Mouse (Mus musculus) spleen, adult 2 months (tissue): ENCODE results near the gene Ptpn4.

Source experiments
- CTCF ChIP-seq: fragments of 200-500 bp; IDR thresholded peaks from 2 replicates; pipeline ENCODE4 v1.5.1; 2011; ENCODE audit warnings: mild to moderate bottlenecking, inconsistent platforms; ENCODE audit not compliant: insufficient read depth, insufficient read length, insufficient replicate concordance; ENCODE audit errors: extremely low read depth
- POLR2A ChIP-seq: fragments of 200-500 bp; IDR thresholded peaks from 2 replicates; pipeline ENCODE4 v1.6.1; 2011; ENCODE audit warnings: low read depth, low read length, inconsistent platforms

DNA sequence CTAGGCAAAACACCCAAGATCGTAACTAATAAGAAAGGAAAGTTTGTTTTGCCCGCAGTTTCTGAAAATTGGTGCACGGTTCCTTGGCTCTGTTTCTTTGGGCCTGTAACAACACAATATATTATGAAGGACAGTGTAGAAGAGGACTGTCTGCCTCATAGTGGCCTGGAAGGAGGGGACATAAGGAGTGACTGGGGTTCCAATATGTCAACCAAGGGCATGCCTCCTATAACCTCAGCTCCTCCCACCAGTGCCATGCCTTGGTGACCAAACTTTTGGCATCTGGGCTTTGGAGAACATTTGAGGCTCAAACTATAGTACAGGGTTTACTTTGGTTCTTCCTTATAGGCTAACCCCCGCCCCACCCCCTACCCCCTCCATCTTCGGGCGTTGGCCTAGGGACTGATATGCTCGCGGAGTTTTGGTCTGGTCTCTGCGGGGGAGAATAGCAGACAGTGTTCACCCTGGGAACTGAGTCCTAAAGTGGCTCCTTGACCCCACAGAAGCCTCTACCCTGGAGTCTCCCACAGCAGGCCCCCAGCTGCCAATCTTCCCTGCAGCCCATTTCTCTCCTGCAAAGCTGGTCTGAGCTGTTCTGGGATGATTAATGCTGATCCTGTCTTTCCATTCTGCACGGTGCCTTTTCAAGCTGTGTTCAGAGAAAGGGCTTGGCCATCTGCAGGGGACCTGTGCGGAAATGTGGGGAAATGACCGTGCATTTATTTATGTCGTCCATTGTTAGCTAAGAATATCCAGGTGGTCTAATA is 31.2 kb upstream of the Ptpn4 start:
- TF ChIP-seq POLR2A = no peak
- TF ChIP-seq CTCF = no peak
